Mouse (Mus musculus): ENCODE measurements around the gene Foxa3. TPM values are rescaled to one million over a fixed set of nuclear protein-coding genes. Genes with fewer than 3 reads are reported as not detected.

Foxa3 gene
- polyA plus RNA-seq, 1 experiment from 2014 or later, result 3.8 TPM

Other genes starting within 250 kb of the Foxa3 start
- gene Psg19, start 225.0 kb downstream of the Foxa3 start, polyA plus RNA-seq (2015; fragmentation: Nextera tagmentation; extraction: Ambion mirVana), result not detected in 2 replicates
- not detected in 2 replicates for gene Psg17, start 201.9 kb downstream of the Foxa3 start, polyA plus RNA-seq (2015; fragmentation: Nextera tagmentation; extraction: Ambion mirVana)
- 0.42 and 0.76 TPM in 2 replicates for gene Mill2, start 183.6 kb downstream of the Foxa3 start, polyA plus RNA-seq (2015; fragmentation: Nextera tagmentation; extraction: Ambion mirVana)
- gene Pglyrp1, start 152.2 kb downstream of the Foxa3 start, polyA plus RNA-seq (2015; fragmentation: Nextera tagmentation; extraction: Ambion mirVana), result 2.4 and 3.2 TPM in 2 replicates
- gene Ccdc61, start 113.1 kb downstream of the Foxa3 start, polyA plus RNA-seq (2015; fragmentation: Nextera tagmentation; extraction: Ambion mirVana), result 28.0 TPM in 2 replicates
- gene Nova2, start 97.7 kb downstream of the Foxa3 start, polyA plus RNA-seq (2015; fragmentation: Nextera tagmentation; extraction: Ambion mirVana), result 0.36 and 0.68 TPM in 2 replicates
- not detected in 2 replicates for gene Nanos2, start 36.1 kb downstream of the Foxa3 start, polyA plus RNA-seq (2015; fragmentation: Nextera tagmentation; extraction: Ambion mirVana)
- gene Mypop, start 32.3 kb downstream of the Foxa3 start, polyA plus RNA-seq (2015; fragmentation: Nextera tagmentation; extraction: Ambion mirVana), result 5.2 and 5.3 TPM in 2 replicates
- 24.0 and 26.1 TPM in 2 replicates for gene Irf2bp1, start 19.5 kb downstream of the Foxa3 start, polyA plus RNA-seq (2015; fragmentation: Nextera tagmentation; extraction: Ambion mirVana)
- gene Sympk, start 839 bp upstream of the Foxa3 start, polyA plus RNA-seq (2015; fragmentation: Nextera tagmentation; extraction: Ambion mirVana), result 28.8 and 32.7 TPM in 2 replicates
- not detected in 2 replicates for gene Rsph6a, start 31.2 kb upstream of the Foxa3 start, polyA plus RNA-seq (2015; fragmentation: Nextera tagmentation; extraction: Ambion mirVana)
- 15.0 and 15.5 TPM in 2 replicates for gene Dmwd, start 52.7 kb upstream of the Foxa3 start, polyA plus RNA-seq (2015; fragmentation: Nextera tagmentation; extraction: Ambion mirVana)
- gene Dmpk, start 60.3 kb upstream of the Foxa3 start, polyA plus RNA-seq (2015; fragmentation: Nextera tagmentation; extraction: Ambion mirVana), result 32.5 and 64.0 TPM in 2 replicates
- gene Six5, start 71.1 kb upstream of the Foxa3 start, polyA plus RNA-seq (2015; fragmentation: Nextera tagmentation; extraction: Ambion mirVana), result 11.5 and 13.5 TPM in 2 replicates
- gene Gm4969, start 94.8 kb upstream of the Foxa3 start, polyA plus RNA-seq (2015; fragmentation: Nextera tagmentation; extraction: Ambion mirVana), result 2.4 and 2.6 TPM in 2 replicates
- gene Fbxo46, start 96.3 kb upstream of the Foxa3 start, polyA plus RNA-seq (2015; fragmentation: Nextera tagmentation; extraction: Ambion mirVana), result 16.1 and 16.9 TPM in 2 replicates
- gene Qpctl, start 125.8 kb upstream of the Foxa3 start, polyA plus RNA-seq (2015; fragmentation: Nextera tagmentation; extraction: Ambion mirVana), result 13.7 and 13.8 TPM in 2 replicates
- gene Snrpd2, start 126.2 kb upstream of the Foxa3 start, polyA plus RNA-seq (2015; fragmentation: Nextera tagmentation; extraction: Ambion mirVana), result 124 and 130 TPM in 2 replicates
- 1.0 and 1.2 TPM in 2 replicates for gene Gipr, start 142.6 kb upstream of the Foxa3 start, polyA plus RNA-seq (2015; fragmentation: Nextera tagmentation; extraction: Ambion mirVana)
- gene Eml2, start 152.9 kb upstream of the Foxa3 start, polyA plus RNA-seq (2015; fragmentation: Nextera tagmentation; extraction: Ambion mirVana), result 8.7 and 12.8 TPM in 2 replicates
- 2.4 and 3.0 TPM in 2 replicates for gene Gpr4, start 189.0 kb upstream of the Foxa3 start, polyA plus RNA-seq (2015; fragmentation: Nextera tagmentation; extraction: Ambion mirVana)
- gene Opa3, start 204.8 kb upstream of the Foxa3 start, polyA plus RNA-seq (2015; fragmentation: Nextera tagmentation; extraction: Ambion mirVana), result 28.4 and 31.5 TPM in 2 replicates
- 73.8 and 84.0 TPM in 2 replicates for gene Vasp, start 248.3 kb upstream of the Foxa3 start, polyA plus RNA-seq (2015; fragmentation: Nextera tagmentation; extraction: Ambion mirVana)

All from limb, embryonic 15.5 days (tissue).